Mouse (Mus musculus): Measurements from ENCODE around the gene Hagh. TPM values are rescaled to one million over a fixed set of nuclear protein-coding genes. Genes with fewer than 3 reads are reported as not detected.
A peak's percentile ranks its signal among the peaks of the same experiment; 100 is the strongest.

The Hagh gene
- total RNA-seq (2021) = 10 to 100 TPM; 67.9 to 72.7 TPM
- long read RNA-seq, experiment 1, transcript Hagh-202 (9 exons, 1,191 nt) = major isoform, 68 of 86 reads
- long read RNA-seq, experiment 1, partial matches to known transcripts = 0 of 86 reads
- long read RNA-seq, experiment 1, other reads (novel, unspliced or antisense) = 18 of 86 reads
- long read RNA-seq, experiment 2, transcript Hagh-202 (9 exons, 1,191 nt) = major isoform, 53 of 66 reads
- long read RNA-seq, experiment 2, partial matches to known transcripts = 1 of 66 reads
- long read RNA-seq, experiment 2, other reads (novel, unspliced or antisense) = 11 of 66 reads

- no peak for DNase-seq (ENCODE audit: low spot score)
These were observed at the start of gene Hagh for GRCm38 (mm10) chr17:24839842-24840241. TSS of gene Hagh (plus strand) at chr17:24840143.

GRCm38 (mm10) chr17:24792190-24792589 lies 47.8 kb upstream of the Hagh start:
- no peak for DNase-seq (ENCODE audit: low spot score)

GRCm38 (mm10) chr17:24794791-24795190 lies 45.2 kb upstream of the Hagh start:
- DNase-seq (ENCODE audit: low spot score) = no peak

- no peak for DNase-seq (ENCODE audit: low spot score)
These were observed 43.0 kb upstream of the Hagh start for GRCm38 (mm10) chr17:24796969-24797368.

- DNase-seq (ENCODE audit: low spot score) = no peak
These were observed 41.7 kb upstream of the Hagh start for GRCm38 (mm10) chr17:24798229-24798628.

- DNase-seq (ENCODE audit: low spot score) = no peak
These were observed 40.5 kb upstream of the Hagh start for GRCm38 (mm10) chr17:24799476-24799875.

GRCm38 (mm10) chr17:24800524-24800923 lies 39.4 kb upstream of the Hagh start:
- no peak for DNase-seq (ENCODE audit: low spot score)

GRCm38 (mm10) chr17:24803952-24804951 lies 35.7 kb upstream of the Hagh start, which contains the start of gene Meiob:
TSS of gene Meiob (plus strand) at chr17:24804289.
- DNase-seq (ENCODE audit: low spot score) = peak; percentile 52

- no peak for DNase-seq (ENCODE audit: low spot score)
These were observed 28.7 kb upstream of the Hagh start for GRCm38 (mm10) chr17:24811211-24811610.

- no peak for DNase-seq (ENCODE audit: low spot score)
These were observed 27.7 kb upstream of the Hagh start for GRCm38 (mm10) chr17:24812215-24812614.

GRCm38 (mm10) chr17:24815256-24815655 lies 24.7 kb upstream of the Hagh start:
- DNase-seq (ENCODE audit: low spot score) = no peak

- no peak for DNase-seq (ENCODE audit: low spot score)
These were observed 22.4 kb upstream of the Hagh start for GRCm38 (mm10) chr17:24817503-24817902.

- DNase-seq (ENCODE audit: low spot score) = no peak
These were observed 21.8 kb upstream of the Hagh start for GRCm38 (mm10) chr17:24818172-24818571.

- DNase-seq (ENCODE audit: low spot score) = no peak
These were observed 20.5 kb upstream of the Hagh start for GRCm38 (mm10) chr17:24819469-24819868.

- DNase-seq (ENCODE audit: low spot score) = peak; percentile 22
These were observed 18.3 kb upstream of the Hagh start for GRCm38 (mm10) chr17:24821351-24822280.

- DNase-seq (ENCODE audit: low spot score) = no peak
These were observed 398 bp downstream of the Hagh start for GRCm38 (mm10) chr17:24840341-24840740.

GRCm38 (mm10) chr17:24841133-24841532 lies 1.2 kb downstream of the Hagh start:
- DNase-seq (ENCODE audit: low spot score) = no peak

- no peak for DNase-seq (ENCODE audit: low spot score)
These were observed 2.7 kb downstream of the Hagh start for GRCm38 (mm10) chr17:24842631-24843030.

- no peak for DNase-seq (ENCODE audit: low spot score)
These were observed 4.6 kb downstream of the Hagh start for GRCm38 (mm10) chr17:24844525-24844924.

- no peak for DNase-seq (ENCODE audit: low spot score)
These were observed 7.4 kb downstream of the Hagh start for GRCm38 (mm10) chr17:24847386-24847785.

- no peak for DNase-seq (ENCODE audit: low spot score)
These were observed 8.7 kb downstream of the Hagh start for GRCm38 (mm10) chr17:24848600-24849031.

All from gastrocnemius, adult 18-20 months (tissue).